Mouse (Mus musculus): Measurements from ENCODE around the gene Ppp2r3a. TPM values are rescaled to one million over a fixed set of nuclear protein-coding genes. Genes with fewer than 3 reads are reported as not detected.

The Ppp2r3a gene
- polyA plus RNA-seq (2017; shearing (Covaris generic)), result 1.9 TPM

DNA sequence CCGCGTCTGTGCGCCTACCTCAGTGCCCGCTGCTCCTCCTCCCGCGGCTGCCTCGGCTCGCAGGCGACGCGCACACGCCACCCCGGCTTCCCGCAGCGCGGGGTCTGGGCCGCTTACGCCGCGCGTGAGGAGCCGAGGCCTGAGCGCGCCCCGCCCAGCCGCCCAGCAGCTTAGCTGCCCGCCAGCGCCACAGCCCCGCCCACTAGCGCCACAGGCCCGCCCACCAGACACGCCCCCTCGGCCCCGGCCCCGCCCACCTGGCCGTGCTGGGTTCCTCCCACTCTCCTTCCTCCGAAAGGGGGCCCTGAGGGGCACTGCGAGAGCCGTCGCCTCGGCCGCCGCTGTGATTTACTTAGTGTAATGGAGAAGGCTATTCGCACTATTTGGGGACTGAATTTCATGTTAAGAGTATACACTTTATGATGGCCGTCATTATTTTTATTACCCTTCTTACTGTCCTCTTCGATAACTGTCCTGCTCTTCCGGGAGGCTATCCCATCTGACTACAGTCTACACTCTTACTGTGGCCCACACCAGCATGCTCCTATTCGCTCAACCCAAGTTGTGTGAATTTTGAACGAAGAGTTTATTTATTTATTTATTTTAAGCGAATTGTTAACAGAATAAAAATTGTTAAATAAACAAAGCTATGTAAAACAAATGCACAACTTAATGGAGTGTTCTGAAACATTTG, at the start of gene Ppp2r3a:
Gene Ppp2r3a, minus strand, starts transcription at position 152 of the 694 bp plus-strand sequence.

DNA sequence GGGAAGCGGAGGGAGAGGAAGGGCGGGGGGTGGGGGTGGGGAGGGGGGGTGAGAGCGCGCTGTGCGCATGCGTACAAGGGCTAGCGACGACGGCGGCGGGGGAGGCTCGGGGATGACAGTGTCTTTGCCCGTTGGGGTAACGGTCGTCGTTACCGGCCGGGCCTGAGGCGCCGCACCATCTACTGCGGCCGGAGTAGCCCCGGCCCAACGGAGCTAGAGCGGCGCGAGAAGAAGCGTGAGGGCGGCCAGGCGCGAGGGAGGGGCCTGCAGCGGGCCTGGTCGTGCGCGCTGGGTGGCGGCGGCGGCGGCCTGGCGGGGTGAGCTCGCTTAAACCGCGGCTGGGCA, 177.6 kb downstream of the Ppp2r3a start, which contains the start of gene Msl2:
Gene Msl2, plus strand, starts transcription at position 115 of the 345 bp plus-strand sequence.

Other genes with a start within 250 kb of the Ppp2r3a start
- 7.2 TPM for gene Pccb, start 216.9 kb downstream of the Ppp2r3a start, polyA plus RNA-seq (2017; shearing (Covaris generic))
- gene Msl2, start 177.7 kb downstream of the Ppp2r3a start, polyA plus RNA-seq (2017; shearing (Covaris generic)), result 61.4 TPM

Measured in CD4-positive, CD25-positive, alpha-beta regulatory T cell (primary cell).